Mouse (Mus musculus) kidney, adult 2 months (tissue): ENCODE results near the gene Slc25a48. TPM values are rescaled to one million over a fixed set of nuclear protein-coding genes. Genes with fewer than 3 reads are reported as not detected.

Experiments used
- DNase-seq: peaks from one replicate; pipeline ENCODE4 v3.0.0; 2021
- H3K27ac ChIP-seq: fragments of 200-500 bp; 2 replicates; pipeline ENCODE4 v1.5.1; 2012; ENCODE audit warnings: low read depth, low read length, control low read depth, inconsistent platforms; ENCODE audit not compliant: insufficient read depth
- H3K27me3 ChIP-seq: fragments of 200-500 bp; replicated peaks from 2 replicates; pipeline ENCODE4 v1.6.1; 2012; ENCODE audit warnings: mild to moderate bottlenecking, moderate library complexity, low read length, inconsistent platforms; ENCODE audit not compliant: control insufficient read depth, insufficient read depth
- H3K36me3 ChIP-seq: fragments of 200-500 bp; 2 replicates; pipeline ENCODE4 v1.6.1; 2012; ENCODE audit warnings: mild to moderate bottlenecking, moderate library complexity, low read length, inconsistent platforms; ENCODE audit not compliant: control insufficient read depth, insufficient read depth
- H3K4me1 ChIP-seq: fragments of 200-500 bp; 2 replicates; pipeline ENCODE4 v1.6.1; 2011; ENCODE audit warnings: low read length; ENCODE audit not compliant: control insufficient read depth, insufficient read depth
- H3K4me3 ChIP-seq: fragments of 200-500 bp; 2 replicates; pipeline ENCODE4 v1.5.1; 2011; ENCODE audit warnings: mild to moderate bottlenecking, low read depth, low read length, control low read depth; ENCODE audit not compliant: insufficient read depth
- CTCF ChIP-seq: fragments of 200-500 bp; conservative IDR thresholded peaks from 2 replicates; pipeline ENCODE4 v1.5.1; 2011; ENCODE audit warnings: low read depth, mild to moderate bottlenecking, control low read depth, low read length, moderate library complexity, mixed read lengths; ENCODE audit not compliant: insufficient read depth, insufficient read length
- POLR2A ChIP-seq: fragments of 200-500 bp; IDR thresholded peaks from one replicate; pipeline ENCODE4 v1.6.1; 2011; ENCODE audit warnings: low read depth, low read length, control low read depth
- WGBS: fragments of 180-500 bp; shearing (Covaris S2); methylation state at CpG from one replicate; pipeline ENCODE4 v1.1.7; 2018; 5-methylcytosine and 5-hydroxymethylcytosine counted together
- polyA plus RNA-seq: library from polyadenylated mRNA; depleted of rRNA; stranded (reverse); fragments of >200 nt; gene quantifications from 2 replicates; pipeline ENCODE4 v1.2.3, GENCODE M21; 2012

The Slc25a48 gene
- polyA plus RNA-seq, 1 experiment, result 17.6 TPM

DNA sequence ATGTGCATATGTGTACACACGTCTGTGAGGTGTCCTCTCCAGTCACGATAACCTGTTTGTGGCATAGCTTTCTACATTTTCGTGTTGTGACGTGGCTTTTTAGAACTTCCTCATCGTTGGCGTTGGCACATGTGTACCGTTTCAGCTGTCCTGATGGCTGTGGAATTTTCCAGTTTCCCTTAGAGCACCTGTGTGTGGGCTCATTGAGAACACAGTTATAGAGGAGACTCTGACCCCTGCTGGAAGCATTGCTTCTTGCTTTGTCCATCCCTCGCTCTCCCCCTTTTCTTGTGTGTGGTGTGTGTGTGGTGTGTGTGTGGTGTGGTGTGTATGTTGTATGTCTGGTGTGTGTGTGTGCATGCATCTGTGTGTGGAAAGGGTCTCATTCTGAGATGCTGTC lies 11.9 kb downstream of the Slc25a48 start:
- DNase-seq, result peak; percentile 61
- H3K4me3 ChIP-seq, result no peak overlapping the region
- H3K4me1 ChIP-seq, result peaks cover 6% of the 10 kb centered on the region; the same call in 1 of the 2 replicates
- no peaks in the 10 kb centered on the region for H3K27me3 ChIP-seq
- peak overlapping the region; percentile 36; the same call in 1 of the 2 replicates for H3K27ac ChIP-seq
- H3K36me3 ChIP-seq, result no peaks in the 10 kb centered on the region
- TF ChIP-seq CTCF (peak; percentile 46), POLR2A (no peak)
- 59% methylated on average over 8 of the region's 8 CpGs for WGBS

GRCm38 (mm10) chr13:56458001-56458400 lies 19.8 kb downstream of the Slc25a48 start:
- Histone ChIP-seq H3K27ac (peak overlapping the region; percentile 34), H3K4me3 (no peak overlapping the region), H3K36me3 (no peaks in the 10 kb centered on the region), H3K4me1 (peaks cover 10% of the 10 kb centered on the region; the same call in 1 of the 2 replicates), H3K27me3 (no peaks in the 10 kb centered on the region)
- peak; percentile 80 for DNase-seq
- 28% methylated on average over 9 of the region's 9 CpGs for WGBS
- TF ChIP-seq CTCF, result no peak
- no peak for TF ChIP-seq POLR2A

GRCm38 (mm10) chr13:56461460-56461859 lies 23.3 kb downstream of the Slc25a48 start:
- peak; percentile 93 for DNase-seq
- H3K36me3 ChIP-seq, result no peaks in the 10 kb centered on the region
- no peak overlapping the region for H3K4me3 ChIP-seq
- H3K27ac ChIP-seq, result no peak overlapping the region
- no peak for TF ChIP-seq POLR2A
- TF ChIP-seq CTCF, result peak; percentile 28; the same call in 1 of the 2 replicates
- peaks cover 14% of the 10 kb centered on the region; the same call in 1 of the 2 replicates for H3K4me1 ChIP-seq
- 58% methylated on average over 4 of the region's 4 CpGs for WGBS
- H3K27me3 ChIP-seq, result no peaks in the 10 kb centered on the region

GRCm38 (mm10) chr13:56462791-56463190 lies 24.6 kb downstream of the Slc25a48 start:
- no peak for DNase-seq
- no peak for TF ChIP-seq POLR2A
- no peak for TF ChIP-seq CTCF

GRCm38 (mm10) chr13:56463261-56463660 lies 25.1 kb downstream of the Slc25a48 start:
- H3K36me3 ChIP-seq, result no peaks in the 10 kb centered on the region
- H3K27ac ChIP-seq, result peak overlapping the region; percentile 36
- H3K4me1 ChIP-seq, result peaks cover 13% of the 10 kb centered on the region; the same call in 1 of the 2 replicates
- no peak for TF ChIP-seq CTCF
- no peak for TF ChIP-seq POLR2A
- no peak overlapping the region for H3K4me3 ChIP-seq
- peak; percentile 84 for DNase-seq
- no peaks in the 10 kb centered on the region for H3K27me3 ChIP-seq
- 59% methylated on average over 7 of the region's 7 CpGs for WGBS

More at GRCm38 (mm10) chr13:56462791-56463190, 24.6 kb downstream of the Slc25a48 start:
- Histone ChIP-seq H3K27ac (peak overlapping the region; percentile 13; the same call in 1 of the 2 replicates), H3K4me3 (no peak overlapping the region), H3K27me3 (no peaks in the 10 kb centered on the region), H3K4me1 (peaks cover 14% of the 10 kb centered on the region; the same call in 1 of the 2 replicates), H3K36me3 (no peaks in the 10 kb centered on the region)
- WGBS, result 82% methylated on average over 4 of the region's 4 CpGs

DNA sequence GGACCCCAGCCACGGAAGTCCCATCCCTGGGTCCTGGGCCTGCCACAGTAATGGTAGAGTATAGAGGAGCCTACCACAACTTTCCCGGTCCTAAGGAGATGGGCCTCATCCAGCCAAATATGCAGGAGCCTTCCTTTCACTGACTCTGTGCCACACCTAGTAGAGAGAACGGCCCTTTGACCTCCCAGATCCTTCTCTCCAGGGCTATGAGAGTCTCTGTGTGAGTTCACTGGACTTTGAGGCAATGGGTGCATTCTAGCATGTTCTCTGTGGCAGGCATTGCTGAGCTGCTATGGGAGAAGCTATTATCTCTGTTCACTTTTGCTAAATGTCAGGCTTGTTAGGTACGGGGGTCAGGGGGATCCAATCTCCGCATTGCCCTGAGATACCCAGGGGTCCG lies 25.6 kb downstream of the Slc25a48 start:
- DNase-seq, result peak; percentile 69
- TF ChIP-seq CTCF, result no peak
- no peak for TF ChIP-seq POLR2A
- Histone ChIP-seq H3K36me3 (no peaks in the 10 kb centered on the region), H3K4me3 (no peak overlapping the region), H3K27ac (peak overlapping the region; percentile 36), H3K27me3 (no peaks in the 10 kb centered on the region), H3K4me1 (peaks cover 10% of the 10 kb centered on the region; the same call in 1 of the 2 replicates)
- 76% methylated on average over 6 of the region's 6 CpGs for WGBS

GRCm38 (mm10) chr13:56467786-56468185 lies 29.6 kb downstream of the Slc25a48 start:
- TF ChIP-seq CTCF, result no peak
- TF ChIP-seq POLR2A, result no peak
- Histone ChIP-seq H3K27me3 (no peaks in the 10 kb centered on the region), H3K27ac (no peak overlapping the region), H3K4me3 (no peak overlapping the region), H3K4me1 (peaks cover 13% of the 10 kb centered on the region), H3K36me3 (no peaks in the 10 kb centered on the region)
- DNase-seq, result no peak
- WGBS, result 97% methylated on average over 7 of the region's 7 CpGs

GRCm38 (mm10) chr13:56468536-56468935 lies 30.4 kb downstream of the Slc25a48 start:
- Histone ChIP-seq H3K27ac (no peak overlapping the region), H3K4me3 (no peak overlapping the region), H3K27me3 (no peaks in the 10 kb centered on the region), H3K36me3 (no peaks in the 10 kb centered on the region), H3K4me1 (peaks cover 13% of the 10 kb centered on the region)
- no peak for DNase-seq
- TF ChIP-seq CTCF (no peak), POLR2A (no peak)
- WGBS, result 93% methylated on average over 4 of the region's 4 CpGs
